Mouse (Mus musculus): ENCODE data around the gene Adcy7. TPM values are rescaled to one million over a fixed set of nuclear protein-coding genes. Genes with fewer than 3 reads are reported as not detected.

Gene Adcy7
- polyA plus RNA-seq, 1 experiment: 16.1 TPM

DNA sequence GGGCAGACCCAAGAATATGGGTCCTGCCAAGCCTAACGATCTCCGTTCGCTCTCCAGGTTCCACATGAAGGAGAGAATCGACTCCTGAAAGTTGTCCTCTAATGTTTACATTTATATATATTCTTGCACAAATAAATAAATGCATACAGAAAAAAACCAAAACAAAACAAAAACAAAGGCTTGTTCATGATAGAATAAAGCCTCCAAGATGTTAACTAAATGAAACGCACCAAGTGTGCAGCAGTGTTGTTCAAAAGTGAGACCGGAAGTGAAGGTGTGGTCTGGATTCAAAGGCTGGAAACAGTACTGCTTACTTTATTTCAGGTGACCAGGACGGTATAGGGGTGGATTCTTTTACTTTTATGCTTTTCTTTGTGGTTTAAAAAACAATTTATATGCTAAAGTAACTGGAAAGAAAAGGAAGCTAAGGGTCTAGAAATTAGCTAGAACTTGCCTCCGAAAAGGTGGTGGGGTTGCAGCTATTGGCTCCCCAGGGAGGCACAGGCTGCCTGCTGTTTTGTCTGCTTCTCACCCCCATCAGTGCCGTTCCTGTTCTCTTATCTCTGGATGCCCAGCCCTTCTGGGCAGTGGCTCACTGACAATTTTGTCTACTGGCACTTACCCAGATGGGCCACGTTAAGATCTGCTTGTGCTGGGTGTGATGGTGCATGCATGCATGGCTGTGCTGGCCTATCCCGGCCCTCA is 90.4 kb downstream of the Adcy7 start:
- Histone ChIP-seq H3K27ac (ENCODE audit: insufficient read depth, low read length) (no peak overlapping the region), H3K4me1 (ENCODE audit: control insufficient read depth, insufficient read depth, low read length) (no peaks in the 10 kb centered on the region; the same call in 1 of the 2 replicates), H3K4me3 (ENCODE audit: insufficient read depth, low read length) (peak overlapping the region; percentile 85)
- no peak for TF ChIP-seq CTCF (IDR thresholded peaks at IDR 0.05; ENCODE audit: borderline replicate concordance, insufficient read depth, low read length)
- TF ChIP-seq POLR2A (IDR thresholded peaks at IDR 0.05; ENCODE audit: low read depth, low read length): no peak; the same call in 1 of the 2 replicates

DNA sequence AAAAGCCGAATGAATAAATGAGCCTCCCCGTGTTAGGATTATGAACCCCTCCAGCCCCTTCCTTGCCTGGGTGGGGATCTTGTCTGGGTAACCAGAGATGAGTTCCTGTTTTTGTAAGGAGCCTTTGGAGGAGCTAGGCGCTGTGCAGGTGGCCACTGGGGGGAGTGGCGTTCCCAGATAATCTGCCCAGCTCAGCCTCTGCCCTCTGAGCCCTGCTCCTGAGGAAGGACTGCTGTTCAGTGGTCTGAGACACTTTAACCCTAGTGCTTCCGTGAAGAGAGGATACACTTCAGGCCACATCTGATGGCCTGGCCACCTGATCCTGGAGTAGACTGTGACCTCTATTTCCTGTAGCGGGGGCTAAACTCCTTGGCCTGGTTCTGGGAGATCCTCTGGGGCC is 97.0 kb downstream of the Adcy7 start:
- Histone ChIP-seq H3K4me1 (ENCODE audit: control insufficient read depth, insufficient read depth, low read length) (no peaks in the 10 kb centered on the region), H3K4me3 (ENCODE audit: insufficient read depth, low read length) (no peak overlapping the region), H3K27ac (ENCODE audit: insufficient read depth, low read length) (no peak overlapping the region)
- TF ChIP-seq POLR2A (IDR thresholded peaks at IDR 0.05; ENCODE audit: low read depth, low read length) (no peak), CTCF (IDR thresholded peaks at IDR 0.05; ENCODE audit: borderline replicate concordance, insufficient read depth, low read length) (peak; percentile 23; the same call in 1 of the 2 replicates)

DNA sequence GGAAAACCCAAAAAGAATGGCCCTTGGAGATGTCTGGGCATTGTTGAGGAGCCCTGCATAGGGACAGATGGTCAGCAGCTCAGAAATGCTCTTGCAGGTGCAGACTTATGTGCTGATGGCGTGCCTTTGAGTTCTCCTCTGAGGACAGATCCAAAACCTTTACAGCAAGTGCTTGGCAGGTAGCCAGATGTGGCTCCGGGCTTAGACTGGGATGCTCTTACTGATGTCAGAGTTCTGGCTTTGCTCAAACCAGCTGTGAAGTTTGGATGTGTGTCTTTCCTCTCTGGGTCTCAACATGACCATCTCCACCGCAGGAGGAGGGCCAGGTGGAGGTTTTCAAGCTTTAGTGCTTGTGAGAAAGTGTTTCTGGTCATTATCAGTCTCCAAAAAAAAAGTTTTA is 97.6 kb downstream of the Adcy7 start:
- Histone ChIP-seq H3K27ac (ENCODE audit: insufficient read depth, low read length) (no peak overlapping the region), H3K4me1 (ENCODE audit: control insufficient read depth, insufficient read depth, low read length) (no peaks in the 10 kb centered on the region), H3K4me3 (ENCODE audit: insufficient read depth, low read length) (no peak overlapping the region)
- no peak for TF ChIP-seq POLR2A (IDR thresholded peaks at IDR 0.05; ENCODE audit: low read depth, low read length)

DNA sequence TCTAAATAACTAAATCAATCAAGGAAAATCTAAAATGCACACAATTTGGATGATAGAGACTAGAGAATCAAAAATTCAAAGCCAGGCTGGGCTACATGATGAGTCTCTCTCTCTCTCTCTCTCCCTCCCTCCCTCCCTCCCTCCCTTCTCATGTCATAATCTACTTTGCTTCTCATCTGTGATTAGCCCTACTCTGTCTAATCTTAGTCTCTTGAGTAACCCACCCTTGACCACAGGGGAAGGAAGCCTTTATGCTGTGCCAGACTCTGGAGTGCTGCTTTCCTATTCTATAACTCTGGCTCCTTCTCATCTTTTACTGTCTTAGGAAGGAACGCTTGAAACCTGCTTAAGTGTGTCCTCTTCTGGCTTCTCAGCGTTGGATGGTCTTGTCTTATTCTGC is 99.3 kb downstream of the Adcy7 start:
- no peaks in the 10 kb centered on the region for H3K4me1 ChIP-seq (ENCODE audit: control insufficient read depth, insufficient read depth, low read length)
- no peak overlapping the region for H3K4me3 ChIP-seq (ENCODE audit: insufficient read depth, low read length)
- no peak for TF ChIP-seq CTCF (IDR thresholded peaks at IDR 0.05; ENCODE audit: borderline replicate concordance, insufficient read depth, low read length)
- TF ChIP-seq POLR2A (IDR thresholded peaks at IDR 0.05; ENCODE audit: low read depth, low read length): no peak
- H3K27ac ChIP-seq (ENCODE audit: insufficient read depth, low read length): no peak overlapping the region

DNA sequence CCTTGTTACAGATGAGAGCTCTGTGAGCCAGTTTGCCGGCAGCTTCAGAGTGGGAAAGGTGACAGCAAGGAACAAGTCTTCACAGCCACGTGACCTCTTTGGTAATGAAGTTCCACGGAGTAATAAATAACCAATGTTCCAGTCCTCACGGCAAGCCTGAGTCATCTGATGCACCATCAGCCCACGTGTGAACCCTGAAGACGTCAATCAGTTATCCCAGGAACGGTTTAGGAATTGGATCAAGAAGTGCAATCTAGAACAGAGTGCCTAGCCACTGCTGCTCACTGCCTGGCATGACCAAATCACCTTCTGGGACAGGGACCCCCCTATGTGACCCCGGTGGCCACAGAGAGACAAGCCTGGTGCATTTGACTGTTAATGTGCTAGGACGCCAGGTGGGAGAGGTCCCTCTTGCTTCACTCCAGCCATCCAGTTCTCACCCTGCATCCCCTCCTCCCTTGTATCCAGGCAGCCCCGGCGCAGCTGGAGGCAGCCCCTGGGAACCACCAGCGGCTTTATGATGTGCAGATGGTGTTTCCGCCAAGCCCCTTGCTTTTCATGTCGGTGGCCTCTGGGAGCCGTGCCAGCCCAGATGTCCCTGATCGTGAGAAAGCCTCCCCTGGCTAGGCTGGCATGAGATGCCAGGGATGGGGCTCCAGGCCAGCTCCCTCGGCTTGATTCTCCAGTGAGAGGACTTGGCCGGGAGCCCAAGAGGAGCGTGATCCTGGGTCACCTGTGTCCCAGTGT is 104.8 kb downstream of the Adcy7 start:
- Histone ChIP-seq H3K27ac (ENCODE audit: insufficient read depth, low read length) (no peak overlapping the region), H3K4me3 (ENCODE audit: insufficient read depth, low read length) (no peak overlapping the region), H3K4me1 (ENCODE audit: control insufficient read depth, insufficient read depth, low read length) (no peaks in the 10 kb centered on the region)
- no peak for TF ChIP-seq POLR2A (IDR thresholded peaks at IDR 0.05; ENCODE audit: low read depth, low read length)

Other genes starting within 250 kb of the Adcy7 start
- gene Cnep1r1, start 153.6 kb upstream of the Adcy7 start, polyA plus RNA-seq (2011; ENCODE audit: insufficient read length, low read depth, missing spikeins): 62.6 and 65.7 TPM in 2 replicates
- 42.2 and 53.1 TPM in 2 replicates for gene Heatr3, start 134.5 kb upstream of the Adcy7 start, polyA plus RNA-seq (2011; ENCODE audit: insufficient read length, low read depth, missing spikeins)
- gene Tent4b, start 73.2 kb upstream of the Adcy7 start, polyA plus RNA-seq (2011; ENCODE audit: insufficient read length, low read depth, missing spikeins): 20.6 and 22.3 TPM in 2 replicates
- 44.8 and 55.2 TPM in 2 replicates for gene Brd7, start 89.8 kb downstream of the Adcy7 start, polyA plus RNA-seq (2011; ENCODE audit: insufficient read length, low read depth, missing spikeins)
- 2.8 and 12.8 TPM in 2 replicates for gene Nkd1, start 249.0 kb downstream of the Adcy7 start, polyA plus RNA-seq (2011; ENCODE audit: insufficient read length, low read depth, missing spikeins)